Mouse (Mus musculus): ENCODE measurements around the gene Tshz2. TPM values are rescaled to one million over a fixed set of nuclear protein-coding genes. Genes with fewer than 3 reads are reported as not detected.
"Not testable (repeated sequence)": the region's sequence is repeated elsewhere in the genome, so short reads cannot be mapped to it uniquely, and the experiment has no call there.

The Tshz2 gene
- 0.79 and 1.0 TPM in 2 replicates for polyA plus RNA-seq (2015; fragmentation: Nextera tagmentation; extraction: Ambion mirVana)

GRCm38 (mm10) chr2:169632338-169633151, at the start of gene Tshz2:
Tshz2 (plus strand) TSS chr2:169633013.
- Histone ChIP-seq H3K27ac (ENCODE audit: low read length) (no peak within 1 kb of the TSS), H3K9ac (ENCODE audit: low read depth, low read length) (peak within 1 kb of the TSS; percentile 63), H3K9me3 (replicated peaks; ENCODE audit: control insufficient read depth, low read length) (no peaks in the 10 kb centered on the region), H3K4me2 (ENCODE audit: low read depth, low read length) (peak within 1 kb of the TSS; percentile 52), H3K27me3 (ENCODE audit: control insufficient read depth, insufficient read depth, low read depth, low read length) (peaks cover 3% of the 10 kb centered on the region; the same call in 1 of the 2 replicates), H3K4me1 (ENCODE audit: control insufficient read depth, low read depth, low read length) (no peaks in the 10 kb centered on the region; the same call in 1 of the 2 replicates), H3K36me3 (ENCODE audit: control insufficient read depth, insufficient read depth) (no peaks in the 10 kb centered on the region), H3K4me3 (ENCODE audit: low read depth, low read length) (peak within 1 kb of the TSS; percentile 63)
- 1% methylated on average over 22 of the region's 22 CpGs for WGBS (ENCODE audit: insufficient replicate concordance)
- ATAC-seq (ENCODE audit: low read depth): peak; percentile 75

DNA sequence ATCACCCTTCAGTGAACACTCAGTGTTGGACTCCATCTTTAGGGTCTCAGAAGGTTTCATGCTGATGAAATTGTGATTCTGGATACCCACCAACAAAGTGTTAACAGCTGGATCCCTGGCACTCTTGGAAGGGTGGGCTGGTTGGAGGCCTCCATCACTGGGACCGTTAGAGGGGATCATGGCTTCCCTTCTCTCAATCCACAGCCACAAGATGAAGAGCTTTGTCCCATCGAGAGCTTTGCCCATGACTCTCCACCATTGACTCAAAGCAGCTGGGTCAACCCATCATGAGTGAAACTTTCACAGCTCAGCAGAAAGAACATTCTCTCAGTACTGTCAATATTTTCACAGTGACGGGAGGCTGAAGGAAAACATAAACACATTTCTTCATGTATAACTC, 49.3 kb upstream of the Tshz2 start:
- ATAC-seq (ENCODE audit: low read depth): no peak
- H3K9ac ChIP-seq (ENCODE audit: low read depth, low read length): no peak overlapping the region

GRCm38 (mm10) chr2:169584745-169585456, 47.9 kb upstream of the Tshz2 start:
- Histone ChIP-seq H3K27me3 (ENCODE audit: control insufficient read depth, insufficient read depth, low read depth, low read length) (no peaks in the 10 kb centered on the region), H3K36me3 (ENCODE audit: control insufficient read depth, insufficient read depth) (no peaks in the 10 kb centered on the region), H3K27ac (ENCODE audit: low read length) (no peak overlapping the region), H3K9me3 (replicated peaks; ENCODE audit: control insufficient read depth, low read length) (no peaks in the 10 kb centered on the region), H3K9ac (ENCODE audit: low read depth, low read length) (no peak overlapping the region), H3K4me1 (ENCODE audit: control insufficient read depth, low read depth, low read length) (no peaks in the 10 kb centered on the region), H3K4me3 (ENCODE audit: low read depth, low read length) (no peak overlapping the region), H3K4me2 (ENCODE audit: low read depth, low read length) (no peak overlapping the region)
- no peak for ATAC-seq (ENCODE audit: low read depth)
- 73% methylated on average over 15 of the region's 15 CpGs for WGBS (ENCODE audit: insufficient replicate concordance)

More for the DNA sequence above, 49.3 kb upstream of the Tshz2 start:
- Histone ChIP-seq H3K27ac (ENCODE audit: low read length) (no peak overlapping the region), H3K4me2 (ENCODE audit: low read depth, low read length) (no peak overlapping the region), H3K27me3 (ENCODE audit: control insufficient read depth, insufficient read depth, low read depth, low read length) (no peaks in the 10 kb centered on the region), H3K9me3 (replicated peaks; ENCODE audit: control insufficient read depth, low read length) (no peaks in the 10 kb centered on the region), H3K4me1 (ENCODE audit: control insufficient read depth, low read depth, low read length) (no peaks in the 10 kb centered on the region), H3K4me3 (ENCODE audit: low read depth, low read length) (no peak overlapping the region), H3K36me3 (ENCODE audit: control insufficient read depth, insufficient read depth) (no peaks in the 10 kb centered on the region)
- 64% methylated on average over 3 of the region's 3 CpGs for WGBS (ENCODE audit: insufficient replicate concordance)

GRCm38 (mm10) chr2:169585631-169586285, 47.1 kb upstream of the Tshz2 start:
- Histone ChIP-seq H3K9ac (ENCODE audit: low read depth, low read length) (no peak overlapping the region), H3K27ac (ENCODE audit: low read length) (no peak overlapping the region), H3K4me3 (ENCODE audit: low read depth, low read length) (no peak overlapping the region), H3K36me3 (ENCODE audit: control insufficient read depth, insufficient read depth) (no peaks in the 10 kb centered on the region), H3K27me3 (ENCODE audit: control insufficient read depth, insufficient read depth, low read depth, low read length) (no peaks in the 10 kb centered on the region), H3K4me1 (ENCODE audit: control insufficient read depth, low read depth, low read length) (no peaks in the 10 kb centered on the region), H3K9me3 (replicated peaks; ENCODE audit: control insufficient read depth, low read length) (no peaks in the 10 kb centered on the region), H3K4me2 (ENCODE audit: low read depth, low read length) (no peak overlapping the region)
- 62% methylated on average over 12 of the region's 12 CpGs for WGBS (ENCODE audit: insufficient replicate concordance)
- ATAC-seq (ENCODE audit: low read depth): no peak

GRCm38 (mm10) chr2:169586688-169587087, 46.1 kb upstream of the Tshz2 start:
- WGBS (ENCODE audit: insufficient replicate concordance): 45% methylated on average over 3 of the region's 3 CpGs
- no peak overlapping the region for H3K9ac ChIP-seq (ENCODE audit: low read depth, low read length)
- no peak for ATAC-seq (ENCODE audit: low read depth)
- H3K4me3 ChIP-seq (ENCODE audit: low read depth, low read length): no peak overlapping the region
- no peaks in the 10 kb centered on the region for H3K36me3 ChIP-seq (ENCODE audit: control insufficient read depth, insufficient read depth)
- H3K27ac ChIP-seq (ENCODE audit: low read length): no peak overlapping the region
- no peaks in the 10 kb centered on the region for H3K9me3 ChIP-seq (replicated peaks; ENCODE audit: control insufficient read depth, low read length)
- no peaks in the 10 kb centered on the region for H3K4me1 ChIP-seq (ENCODE audit: control insufficient read depth, low read depth, low read length)
- no peaks in the 10 kb centered on the region for H3K27me3 ChIP-seq (ENCODE audit: control insufficient read depth, insufficient read depth, low read depth, low read length)
- no peak overlapping the region for H3K4me2 ChIP-seq (ENCODE audit: low read depth, low read length)

DNA sequence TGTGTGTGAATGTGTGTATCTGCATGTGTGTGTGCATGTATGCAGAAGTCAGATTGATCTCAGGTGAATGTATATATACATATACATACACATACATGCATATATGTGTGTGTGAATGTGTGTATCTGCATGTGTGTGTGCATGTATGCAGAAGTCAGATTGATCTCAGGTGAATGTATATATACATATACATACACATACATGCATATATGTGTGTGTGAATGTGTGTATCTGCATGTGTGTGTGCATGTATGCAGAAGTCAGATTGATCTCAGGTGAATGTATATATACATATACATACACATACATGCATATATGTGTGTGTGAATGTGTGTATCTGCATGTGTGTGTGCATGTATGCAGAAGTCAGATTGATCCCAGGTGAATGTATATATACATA, 45.2 kb upstream of the Tshz2 start, which contains the start of gene Gm11011:
Gene Gm11011 (minus strand): TSS at position 101 of the 400 bp plus-strand sequence.
- not testable (repeated sequence) for H3K9me3 ChIP-seq (replicated peaks; ENCODE audit: control insufficient read depth, low read length); H3K4me1 ChIP-seq (ENCODE audit: control insufficient read depth, low read depth, low read length); H3K9ac ChIP-seq (ENCODE audit: low read depth, low read length); ATAC-seq (ENCODE audit: low read depth); H3K27me3 ChIP-seq (ENCODE audit: control insufficient read depth, insufficient read depth, low read depth, low read length); H3K4me3 ChIP-seq (ENCODE audit: low read depth, low read length); H3K36me3 ChIP-seq (ENCODE audit: control insufficient read depth, insufficient read depth); H3K27ac ChIP-seq (ENCODE audit: low read length); H3K4me2 ChIP-seq (ENCODE audit: low read depth, low read length)

- H3K4me3 ChIP-seq (ENCODE audit: low read depth, low read length): no peak overlapping the region
- H3K27me3 ChIP-seq (ENCODE audit: control insufficient read depth, insufficient read depth, low read depth, low read length): no peaks in the 10 kb centered on the region
- H3K9ac ChIP-seq (ENCODE audit: low read depth, low read length): no peak overlapping the region
- H3K4me1 ChIP-seq (ENCODE audit: control insufficient read depth, low read depth, low read length): no peaks in the 10 kb centered on the region
- no peak for ATAC-seq (ENCODE audit: low read depth)
- no peak overlapping the region for H3K27ac ChIP-seq (ENCODE audit: low read length)
- no peaks in the 10 kb centered on the region for H3K9me3 ChIP-seq (replicated peaks; ENCODE audit: control insufficient read depth, low read length)
- no peaks in the 10 kb centered on the region for H3K36me3 ChIP-seq (ENCODE audit: control insufficient read depth, insufficient read depth)
- no peak overlapping the region for H3K4me2 ChIP-seq (ENCODE audit: low read depth, low read length)
- WGBS (ENCODE audit: insufficient replicate concordance): 71% methylated on average over 10 of the region's 10 CpGs
Observed at GRCm38 (mm10) chr2:169589697-169590096, 43.1 kb upstream of the Tshz2 start.

DNA sequence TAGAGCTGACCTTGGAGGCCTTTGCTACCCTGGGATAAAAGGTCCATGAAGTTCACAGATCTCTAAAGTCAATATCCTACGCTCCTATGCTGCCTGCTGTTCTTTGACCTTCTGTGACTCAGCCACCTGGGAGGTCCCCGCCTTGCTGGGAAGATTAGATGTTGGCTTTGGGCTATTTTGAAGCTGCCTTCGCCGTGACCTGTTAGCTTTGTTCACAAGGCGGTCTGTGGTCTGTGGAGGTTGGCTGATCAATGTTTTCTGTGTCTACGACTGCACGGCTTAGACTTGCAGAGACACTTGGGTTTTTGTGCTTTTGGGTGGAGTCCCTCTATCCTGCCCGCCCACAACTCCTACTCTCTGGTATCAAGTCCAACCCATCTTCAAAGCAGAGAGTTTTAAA, 42.4 kb upstream of the Tshz2 start:
- Histone ChIP-seq H3K27me3 (ENCODE audit: control insufficient read depth, insufficient read depth, low read depth, low read length) (no peaks in the 10 kb centered on the region), H3K9ac (ENCODE audit: low read depth, low read length) (no peak overlapping the region), H3K4me1 (ENCODE audit: control insufficient read depth, low read depth, low read length) (no peaks in the 10 kb centered on the region), H3K4me3 (ENCODE audit: low read depth, low read length) (no peak overlapping the region), H3K4me2 (ENCODE audit: low read depth, low read length) (no peak overlapping the region), H3K9me3 (replicated peaks; ENCODE audit: control insufficient read depth, low read length) (no peaks in the 10 kb centered on the region), H3K36me3 (ENCODE audit: control insufficient read depth, insufficient read depth) (no peaks in the 10 kb centered on the region), H3K27ac (ENCODE audit: low read length) (no peak overlapping the region)
- WGBS (ENCODE audit: insufficient replicate concordance): 62% methylated on average over 8 of the region's 8 CpGs
- no peak for ATAC-seq (ENCODE audit: low read depth)

Data from liver, embryonic 16.5 days (tissue).